Mouse (Mus musculus) lung, postnatal 0 days (tissue): ENCODE measurements around the gene Zfp69. TPM values are rescaled to one million over a fixed set of nuclear protein-coding genes. Genes with fewer than 3 reads are reported as not detected.
A peak's percentile ranks its signal among the peaks of the same experiment; 100 is the strongest.

ENCODE experiments used
- ATAC-seq: fragments of 200-750 bp; cut with Nextera tagmentation; 2 replicates; pipeline ENCODE4 v1.8.0; 2017; ENCODE audit warnings: moderate library complexity
- DNase-seq: peaks from one replicate; pipeline ENCODE4 v3.0.0-alpha.2; 2016; ENCODE audit warnings: low spot score
- H3K27ac ChIP-seq: fragments of 300-500 bp; sonication (generic); 2 replicates; pipeline ENCODE4 v1.5.1; 2014; ENCODE audit warnings: antibody characterized with exemption, mild to moderate bottlenecking, low read length, mixed read lengths
- H3K27me3 ChIP-seq: fragments of 300-500 bp; sonication (generic); replicated peaks from 2 replicates; pipeline ENCODE4 v1.6.1; 2014; ENCODE audit warnings: low read length, mixed read lengths; ENCODE audit not compliant: insufficient read depth
- H3K36me3 ChIP-seq: fragments of 300-500 bp; sonication (generic); 2 replicates; pipeline ENCODE4 v1.6.1; 2014; ENCODE audit warnings: low read length, mixed read lengths; ENCODE audit not compliant: insufficient read depth
- H3K4me1 ChIP-seq: fragments of 300-500 bp; sonication (generic); 2 replicates; pipeline ENCODE4 v1.6.1; 2014; ENCODE audit warnings: antibody characterized with exemption, low read depth, low read length, mixed read lengths; ENCODE audit not compliant: insufficient read depth
- H3K4me2 ChIP-seq: fragments of 300-500 bp; sonication (generic); replicated peaks from 2 replicates; pipeline ENCODE4 v1.6.1; 2014; ENCODE audit warnings: low read depth, mild to moderate bottlenecking, low read length, moderate library complexity, mixed read lengths
- H3K4me3 ChIP-seq: fragments of 300-500 bp; sonication (generic); 2 replicates; pipeline ENCODE4 v1.5.1; 2014; ENCODE audit warnings: low read depth, low read length
- H3K9ac ChIP-seq: fragments of 300-500 bp; sonication (generic); replicated peaks from 2 replicates; pipeline ENCODE4 v1.6.1; 2014; ENCODE audit warnings: low read depth, mild to moderate bottlenecking
- H3K9me3 ChIP-seq: fragments of 300-500 bp; sonication (generic); 2 replicates; pipeline ENCODE4 v1.6.1; 2016; ENCODE audit warnings: low read length, mixed read lengths
- CTCF ChIP-seq: IDR thresholded peaks from 2 replicates; pipeline ENCODE4 v1.5.1; 2016; ENCODE audit warnings: antibody characterized with exemption, mild to moderate bottlenecking
- EP300 ChIP-seq: IDR thresholded peaks from 2 replicates; pipeline ENCODE4 v1.6.1; 2016; ENCODE audit warnings: antibody characterized with exemption, mild to moderate bottlenecking, control low read depth
- WGBS: fragments of 180-500 bp; shearing (Covaris S2); extraction: QIAGEN DNeasy Blood & Tissue Kit; methylation state at CpG from one replicate; pipeline ENCODE4 v1.1.7; 2014; 5-methylcytosine and 5-hydroxymethylcytosine counted together
- polyA plus RNA-seq: library from polyadenylated mRNA; unstranded; fragments of >200 nt; fragmentation: Nextera tagmentation; extraction: Ambion mirVana; gene quantifications from 2 replicates; pipeline ENCODE4 v1.2.1, GENCODE M21; 2015

Zfp69 gene
- polyA plus RNA-seq, 1 experiment from 2014 or later, result 6.7 TPM

- Histone ChIP-seq H3K4me3 (no peak overlapping the region), H3K4me2 (no peak overlapping the region), H3K9me3 (no peaks in the 10 kb centered on the region), H3K9ac (no peak overlapping the region), H3K27ac (no peak overlapping the region), H3K4me1 (peaks cover 3% of the 10 kb centered on the region; the same call in 1 of the 2 replicates), H3K27me3 (no peaks in the 10 kb centered on the region), H3K36me3 (0 out of 2 replicates have a peak, but pooled peaks cover 3% of the 10 kb centered on the region)
- ATAC-seq (no peak), DNase-seq (no peak)
- TF ChIP-seq EP300 (no peak), CTCF (no peak)
- 91% methylated on average over 8 of the region's 8 CpGs for WGBS
Observed at GRCm38 (mm10) chr4:120921461-120921860, 30.0 kb downstream of the Zfp69 start.

DNA sequence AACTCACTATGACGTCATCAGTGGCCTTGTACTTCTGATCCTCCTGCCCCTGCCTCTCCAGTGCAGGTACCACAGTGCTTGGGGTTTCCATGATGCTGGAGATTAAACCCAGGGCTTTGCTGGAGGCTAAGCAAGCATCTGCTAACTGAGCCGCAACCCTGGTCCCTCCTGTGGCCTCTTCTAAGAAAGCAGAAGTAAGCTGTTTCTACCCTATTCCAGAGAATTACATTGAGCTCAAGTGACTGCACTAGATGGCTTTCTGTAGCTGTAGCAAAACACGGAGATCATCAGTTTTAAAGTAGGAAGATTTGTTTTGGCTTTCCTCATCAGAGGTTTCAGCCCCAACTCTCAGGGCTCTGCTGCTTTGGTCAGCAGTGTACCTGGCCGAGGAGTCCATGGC is 37.0 kb downstream of the Zfp69 start:
- Histone ChIP-seq H3K27ac (no peak overlapping the region), H3K36me3 (no peaks in the 10 kb centered on the region), H3K4me3 (no peak overlapping the region), H3K9me3 (no peaks in the 10 kb centered on the region), H3K4me1 (no peaks in the 10 kb centered on the region), H3K9ac (no peak overlapping the region), H3K4me2 (no peak overlapping the region), H3K27me3 (no peaks in the 10 kb centered on the region)
- 70% methylated on average over 4 of the region's 4 CpGs for WGBS
- DNase-seq (no peak), ATAC-seq (no peak)
- TF ChIP-seq EP300 (no peak), CTCF (no peak)

DNA sequence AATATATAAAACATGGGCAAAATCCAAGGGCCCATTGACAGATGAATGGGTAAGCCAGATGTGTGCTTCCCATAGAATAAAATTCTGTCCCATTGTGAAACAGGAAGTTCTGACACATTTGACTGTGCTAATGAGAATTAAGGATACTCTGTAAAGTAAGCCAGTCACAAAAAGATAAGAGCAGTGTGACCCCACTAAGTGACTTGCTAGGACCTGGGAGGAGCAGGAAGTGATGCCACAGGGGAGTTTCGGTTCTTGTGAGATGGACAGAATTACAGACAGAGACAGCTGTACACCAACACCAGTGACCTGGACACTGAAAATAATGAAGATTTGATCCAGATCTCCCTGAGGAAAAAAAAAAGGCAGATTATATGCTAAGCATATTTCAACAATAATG is 37.6 kb downstream of the Zfp69 start:
- Histone ChIP-seq H3K4me1 (no peaks in the 10 kb centered on the region), H3K27me3 (no peaks in the 10 kb centered on the region), H3K9ac (no peak overlapping the region), H3K4me3 (no peak overlapping the region), H3K4me2 (no peak overlapping the region), H3K36me3 (no peaks in the 10 kb centered on the region), H3K27ac (no peak overlapping the region), H3K9me3 (no peaks in the 10 kb centered on the region)
- no peak for TF ChIP-seq CTCF
- no peak for DNase-seq
- ATAC-seq, result no peak
- 70% methylated on average over 1 of the region's 1 CpGs for WGBS

DNA sequence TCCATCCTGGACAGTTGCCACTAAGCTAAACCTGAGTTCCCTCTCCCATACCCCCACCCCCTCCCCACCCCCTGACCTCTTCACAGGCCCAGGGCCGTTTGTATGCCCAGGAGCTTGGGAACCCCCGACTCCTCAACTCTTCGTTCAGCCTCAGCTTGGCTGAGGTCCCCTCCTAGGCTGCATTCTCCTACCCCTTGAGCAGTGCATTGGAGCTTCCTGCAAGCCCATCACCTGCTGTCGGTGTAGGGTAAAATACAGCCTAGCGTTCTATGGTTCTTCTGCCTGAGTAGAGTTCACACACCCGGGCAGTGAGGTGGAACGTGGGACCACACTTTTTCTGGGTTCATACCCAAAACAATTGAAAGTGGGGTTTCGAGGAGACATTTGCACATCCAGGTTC is 38.1 kb downstream of the Zfp69 start:
- H3K4me1 ChIP-seq, result no peaks in the 10 kb centered on the region
- no peak overlapping the region for H3K9ac ChIP-seq
- no peak overlapping the region for H3K27ac ChIP-seq
- no peaks in the 10 kb centered on the region for H3K27me3 ChIP-seq
- no peak overlapping the region for H3K4me2 ChIP-seq
- H3K4me3 ChIP-seq, result no peak overlapping the region
- 68% methylated on average over 8 of the region's 8 CpGs for WGBS
- ATAC-seq, result no peak
- H3K9me3 ChIP-seq, result no peaks in the 10 kb centered on the region
- H3K36me3 ChIP-seq, result no peaks in the 10 kb centered on the region
- TF ChIP-seq CTCF, result no peak
- TF ChIP-seq EP300, result no peak
- no peak for DNase-seq

- no peak overlapping the region for H3K4me2 ChIP-seq
- no peak overlapping the region for H3K9ac ChIP-seq
- TF ChIP-seq CTCF (no peak), EP300 (no peak)
- H3K4me1 ChIP-seq, result no peaks in the 10 kb centered on the region
- no peaks in the 10 kb centered on the region for H3K27me3 ChIP-seq
- no peaks in the 10 kb centered on the region for H3K9me3 ChIP-seq
- no peak for ATAC-seq
- WGBS, result 41% methylated on average over 4 of the region's 4 CpGs
- no peak for DNase-seq
- no peak overlapping the region for H3K4me3 ChIP-seq
- no peaks in the 10 kb centered on the region for H3K36me3 ChIP-seq
- no peak overlapping the region for H3K27ac ChIP-seq
Observed at GRCm38 (mm10) chr4:120912866-120913265, 38.6 kb downstream of the Zfp69 start.

- ATAC-seq, result no peak
- Histone ChIP-seq H3K27ac (no peak overlapping the region), H3K4me3 (no peak overlapping the region), H3K9ac (no peak overlapping the region), H3K9me3 (no peaks in the 10 kb centered on the region), H3K4me2 (no peak overlapping the region), H3K36me3 (no peaks in the 10 kb centered on the region), H3K4me1 (no peaks in the 10 kb centered on the region), H3K27me3 (no peaks in the 10 kb centered on the region)
- no peak for DNase-seq
- TF ChIP-seq EP300, result no peak
- 62% methylated on average over 6 of the region's 6 CpGs for WGBS
Observed at GRCm38 (mm10) chr4:120911086-120911485, 40.4 kb downstream of the Zfp69 start.

DNA sequence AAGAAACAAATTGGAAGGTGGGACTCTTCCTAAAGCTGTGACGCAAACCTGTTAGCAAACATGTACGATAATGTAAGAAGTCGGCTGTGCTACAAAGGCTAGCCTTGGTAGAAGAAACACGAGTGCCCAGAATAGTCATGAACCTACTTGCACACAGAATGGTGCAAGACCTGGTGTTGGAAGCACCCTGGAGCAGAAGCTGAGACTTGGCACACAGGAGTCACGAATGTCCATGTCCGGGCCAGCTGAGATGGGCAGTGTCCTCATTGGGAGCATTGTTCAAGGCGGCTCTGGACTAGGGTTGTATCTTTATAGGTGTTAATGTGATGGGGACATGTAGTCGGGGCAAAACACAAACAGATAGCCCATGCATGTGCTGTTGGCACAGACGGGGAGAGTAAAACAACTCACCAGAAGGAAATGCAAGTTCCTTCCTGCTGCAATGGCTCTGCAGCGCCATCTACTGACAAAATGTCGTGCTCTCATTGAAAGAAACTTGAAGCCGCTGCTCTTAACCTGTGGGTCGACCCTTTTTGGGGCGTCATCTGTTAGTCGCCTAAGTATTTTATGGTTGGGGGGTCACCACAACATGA is 41.8 kb downstream of the Zfp69 start:
- ATAC-seq, result no peak

More for the DNA sequence above, 41.8 kb downstream of the Zfp69 start:
- no peaks in the 10 kb centered on the region for H3K36me3 ChIP-seq
- H3K27me3 ChIP-seq, result no peaks in the 10 kb centered on the region
- 29% methylated on average over 15 of the region's 15 CpGs for WGBS
- H3K9me3 ChIP-seq, result no peaks in the 10 kb centered on the region
- H3K4me1 ChIP-seq, result no peaks in the 10 kb centered on the region
- TF ChIP-seq EP300 (no peak), CTCF (peak; percentile 93)
- peak; percentile 71 for DNase-seq
- no peak overlapping the region for H3K27ac ChIP-seq
- no peak overlapping the region for H3K4me3 ChIP-seq
- H3K9ac ChIP-seq, result no peak overlapping the region
- H3K4me2 ChIP-seq, result no peak overlapping the region
